Mouse (Mus musculus) lung, postnatal 14 days (tissue): ENCODE results near the gene C3.

Experiments
- DNase-seq: peaks from one replicate; pipeline ENCODE4 v3.0.0; 2021

The C3 gene

DNA sequence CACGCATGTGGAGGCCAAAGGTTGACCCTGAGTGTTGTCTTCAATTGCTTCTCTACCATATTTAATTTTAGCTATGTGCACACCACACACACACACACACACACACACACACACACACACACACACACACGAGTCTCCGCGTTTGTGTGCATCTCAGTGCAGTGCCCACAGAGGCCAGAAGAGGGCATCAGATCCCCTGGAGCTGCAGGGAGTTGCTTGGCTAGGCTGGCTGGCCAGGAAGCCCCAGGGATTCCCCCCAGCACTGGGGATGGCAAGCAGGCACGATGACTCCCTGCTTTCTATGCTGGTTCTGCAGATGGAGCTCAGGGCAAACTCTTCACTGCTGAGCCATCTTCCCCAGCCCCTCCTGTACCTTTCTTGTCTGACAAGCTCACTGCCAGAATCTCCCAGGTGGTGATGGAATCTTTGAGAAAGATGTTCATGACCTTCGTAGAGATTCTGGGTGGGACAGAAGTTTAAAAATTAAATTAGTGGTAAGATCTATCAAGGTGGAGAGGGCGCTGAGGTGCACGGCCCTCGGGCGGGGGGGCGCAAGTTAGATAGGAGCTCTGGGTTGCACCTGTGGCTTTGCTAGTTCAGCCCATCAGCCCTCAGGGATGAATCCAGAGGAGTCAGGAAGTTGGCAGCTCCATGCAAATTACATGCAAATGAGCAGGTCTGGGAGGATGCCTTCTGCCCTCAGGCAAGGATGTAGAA lies 8.6 kb downstream of the C3 start:
- peak; percentile 87 for DNase-seq

GRCm38 (mm10) chr17:57218335-57218900 lies 9.5 kb downstream of the C3 start:
- DNase-seq = no peak

DNA sequence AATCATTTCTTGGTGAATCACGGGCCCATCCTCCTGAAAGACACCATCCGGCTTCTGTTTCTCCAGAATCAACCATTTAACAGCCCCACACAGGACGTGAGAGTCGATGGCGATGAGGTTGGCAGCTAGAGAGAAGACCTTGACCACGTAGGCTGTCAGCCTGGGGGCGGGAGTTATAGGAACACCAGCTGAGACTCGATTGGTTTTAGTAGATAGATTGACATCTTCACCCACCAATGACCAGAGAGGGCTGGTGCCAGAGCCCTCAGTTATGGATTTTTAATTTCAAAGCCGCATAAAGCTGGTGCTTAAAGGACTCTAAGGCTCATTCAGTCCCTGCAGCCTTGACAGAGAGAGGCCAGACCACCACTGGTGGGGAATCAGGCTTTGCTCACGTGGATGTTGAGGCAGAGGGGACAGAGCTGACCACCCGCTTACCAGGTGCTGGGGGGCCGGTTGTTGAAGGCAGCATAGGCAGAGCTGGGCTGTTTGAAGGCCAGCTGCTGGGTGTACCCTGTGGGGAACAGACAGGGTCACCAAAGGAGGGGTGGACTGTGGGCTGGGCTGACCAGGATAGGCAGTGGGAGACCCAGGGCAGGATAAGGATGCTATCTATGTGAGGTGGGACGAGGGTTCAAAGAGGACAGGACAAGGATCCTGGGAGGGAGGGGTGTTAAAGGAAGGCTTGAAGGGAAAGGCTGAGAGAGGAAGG lies 13.1 kb downstream of the C3 start:
- no peak for DNase-seq

- DNase-seq = no peak
Observed at GRCm38 (mm10) chr17:57211501-57211900, 16.4 kb downstream of the C3 start.

DNA sequence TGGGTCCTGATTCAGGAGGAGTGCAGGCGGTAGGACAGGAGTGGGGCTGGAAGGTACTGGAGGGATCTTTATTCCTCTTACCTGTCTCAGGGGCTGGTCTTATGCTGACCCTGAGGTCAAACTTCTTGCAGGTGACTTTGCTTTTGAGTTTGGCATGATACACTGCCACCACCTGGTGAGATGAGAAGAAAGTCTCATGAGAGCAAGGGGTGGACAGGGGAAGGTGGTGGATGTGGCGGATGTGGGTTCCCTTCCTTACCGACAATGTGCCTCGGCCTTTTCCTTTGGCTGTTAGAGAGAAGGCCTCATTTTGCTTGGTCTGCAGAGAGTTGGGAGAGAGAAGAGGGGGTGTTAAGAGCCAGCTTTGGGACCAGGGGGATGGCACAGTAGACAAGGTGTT lies 18.6 kb downstream of the C3 start:
- DNase-seq = no peak

GRCm38 (mm10) chr17:57207938-57208337 lies 20.0 kb downstream of the C3 start:
- DNase-seq = no peak

DNA sequence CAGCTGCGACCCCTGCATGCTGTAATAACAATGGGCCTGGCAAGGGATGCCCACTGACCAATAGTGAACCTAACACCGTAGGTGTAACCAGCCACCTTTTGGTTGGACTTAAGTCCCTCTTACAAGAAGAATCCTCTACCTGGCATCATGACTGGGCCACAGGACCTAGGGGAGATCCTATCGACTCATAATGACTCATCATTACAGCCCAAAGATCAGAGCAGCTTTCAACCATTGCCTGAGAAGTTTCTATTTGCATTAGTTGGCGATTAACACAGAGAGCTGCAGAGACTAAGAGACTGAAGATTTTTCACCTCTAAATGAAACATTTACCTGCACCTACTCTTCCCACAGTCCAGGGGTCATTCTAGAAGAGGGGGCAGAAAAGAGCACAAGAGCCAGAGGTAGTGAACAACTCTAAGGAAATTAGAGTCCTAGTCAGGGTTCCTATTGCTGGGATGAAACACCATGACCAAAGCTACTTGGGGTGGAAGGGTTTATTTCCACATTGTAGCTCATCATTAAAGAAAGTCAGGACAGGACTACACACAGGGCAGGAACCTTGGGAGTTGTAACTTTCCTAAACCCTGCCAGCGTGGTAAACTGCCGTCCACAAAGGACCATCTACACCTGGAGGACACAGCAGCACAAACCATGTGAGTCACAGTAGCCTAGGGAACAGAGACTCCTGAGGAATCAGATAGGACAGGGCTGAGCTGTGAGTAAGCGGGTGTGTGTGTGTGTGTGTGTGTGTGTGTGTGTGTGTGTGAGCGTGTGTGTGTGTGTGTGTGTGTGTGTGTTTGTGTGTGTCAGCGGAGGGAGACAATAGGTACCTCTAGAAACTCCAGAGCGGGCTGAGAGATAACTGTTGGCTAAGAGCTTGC lies 25.9 kb downstream of the C3 start:
- DNase-seq = no peak

- no peak for DNase-seq
Observed at GRCm38 (mm10) chr17:57198252-57198651, 29.7 kb downstream of the C3 start.

DNA sequence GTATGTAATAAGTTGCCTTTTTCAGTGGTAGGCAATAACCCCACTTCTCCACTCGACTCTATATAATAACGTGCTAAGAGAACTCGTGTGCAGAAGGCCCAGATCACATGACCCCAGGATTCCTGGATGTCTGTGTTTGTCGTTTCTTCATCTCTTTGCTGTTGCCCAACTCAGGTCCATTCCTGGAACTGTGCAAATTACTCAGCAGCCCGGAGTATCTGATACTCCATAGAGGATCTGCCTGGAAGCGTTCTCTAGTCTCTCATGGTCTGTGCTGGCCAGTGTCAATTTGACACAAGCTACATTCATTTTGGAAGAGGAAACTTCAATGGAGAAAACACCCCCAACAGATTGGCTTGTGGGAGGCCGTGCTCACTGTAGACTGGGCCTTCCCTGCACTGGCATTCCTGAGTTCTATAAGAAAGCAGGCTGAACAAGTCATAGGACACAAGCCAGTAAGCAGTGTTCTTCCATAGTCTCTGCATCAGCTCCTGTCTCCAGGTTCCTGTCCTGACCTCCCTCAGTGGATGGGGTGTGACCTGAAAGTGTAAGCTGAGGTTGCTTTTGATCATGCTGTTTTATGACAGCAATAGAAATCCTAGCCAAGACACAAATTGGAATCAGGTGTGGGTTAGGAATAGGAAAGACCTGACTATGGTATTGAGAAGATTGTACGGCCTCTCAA lies 32.5 kb downstream of the C3 start:
- DNase-seq = no peak

GRCm38 (mm10) chr17:57194771-57195170 lies 33.2 kb downstream of the C3 start:
- DNase-seq = no peak

- peak; percentile 23 for DNase-seq
Observed at GRCm38 (mm10) chr17:57194041-57194507, 33.9 kb downstream of the C3 start, which contains the start of gene Tnfsf14. Gene Tnfsf14 (minus strand): TSS chr17:57194177.

DNA sequence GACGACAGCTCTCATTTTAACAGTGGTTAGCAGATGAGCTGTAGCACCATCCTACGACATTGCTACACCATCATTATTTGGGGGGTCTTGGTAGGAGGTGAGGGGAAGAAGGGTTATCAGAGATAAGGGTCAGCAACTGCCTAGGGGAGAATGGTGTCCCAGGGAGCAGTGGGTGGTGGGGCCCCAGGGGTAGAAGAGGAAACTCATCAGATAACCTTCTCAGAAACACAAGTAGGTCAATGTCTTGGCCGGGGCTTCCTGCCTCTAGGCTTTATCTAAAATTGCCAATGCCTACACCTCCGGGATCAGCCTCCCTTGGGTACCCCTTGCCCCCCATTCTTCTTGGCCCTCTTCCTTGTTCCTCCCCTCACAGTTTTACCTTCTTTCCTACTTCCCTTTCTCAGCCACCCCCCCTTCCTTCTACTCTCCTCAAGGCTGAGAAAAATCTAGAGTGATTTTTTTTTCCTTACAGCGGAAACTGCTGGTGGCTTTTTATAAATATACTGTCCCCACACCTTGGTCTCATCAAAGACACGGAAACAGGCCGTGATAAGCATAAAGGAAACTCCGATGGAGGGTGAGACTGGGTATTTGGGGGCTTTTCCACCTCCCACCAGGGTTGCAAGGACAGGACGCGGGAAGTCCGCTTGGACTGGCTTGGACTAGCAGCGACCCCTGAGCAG lies 39.3 kb downstream of the C3 start:
- no peak for DNase-seq

GRCm38 (mm10) chr17:57185641-57186040 lies 42.3 kb downstream of the C3 start:
- DNase-seq = no peak

DNA sequence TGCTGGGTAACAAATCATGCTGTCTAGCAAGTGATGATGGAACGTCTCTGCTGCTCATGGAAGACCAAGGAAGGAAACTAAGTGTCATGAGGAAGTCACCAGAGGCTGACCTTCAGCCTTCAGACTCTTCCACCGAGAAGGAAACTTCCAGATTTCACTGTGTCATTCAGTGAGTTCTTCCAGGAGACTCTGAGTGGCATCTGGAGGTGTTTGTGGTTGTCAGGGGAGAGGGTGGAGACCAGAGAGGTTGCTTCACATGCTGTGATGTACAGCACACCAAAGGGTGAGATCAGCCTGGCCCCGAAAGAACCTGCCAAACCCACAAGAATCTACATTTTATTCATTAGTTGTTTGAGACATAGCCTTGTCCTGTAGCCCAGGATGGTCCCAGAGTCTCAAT lies 45.1 kb downstream of the C3 start:
- no peak for DNase-seq

- peak; percentile 32 for DNase-seq
Observed at GRCm38 (mm10) chr17:57180363-57180762, 47.6 kb downstream of the C3 start.

- DNase-seq = no peak
Observed at GRCm38 (mm10) chr17:57173351-57173750, 54.6 kb downstream of the C3 start.

- DNase-seq = no peak
Observed at GRCm38 (mm10) chr17:57172378-57172777, 55.6 kb downstream of the C3 start.

- DNase-seq = no peak
Observed at GRCm38 (mm10) chr17:57170616-57171260, 57.2 kb downstream of the C3 start.

GRCm38 (mm10) chr17:57166800-57167791 lies 60.8 kb downstream of the C3 start:
- peak; percentile 94 for DNase-seq
